Mouse (Mus musculus): ENCODE data around the gene Mroh8. TPM values are rescaled to one million over a fixed set of nuclear protein-coding genes. Genes with fewer than 3 reads are reported as not detected.
A peak's percentile ranks its signal among the peaks of the same experiment; 100 is the strongest.
"Not testable (repeated sequence)": the region's sequence is repeated elsewhere in the genome, so short reads cannot be mapped to it uniquely, and the experiment has no call there.

Gene Mroh8
- polyA plus RNA-seq, 1 experiment, result not detected

- Histone ChIP-seq H3K4me1 (ENCODE audit: control insufficient read depth, insufficient read depth, low read length) (no peaks in the 10 kb centered on the region), H3K27ac (ENCODE audit: insufficient read depth, low read depth, low read length) (no peak overlapping the region), H3K4me3 (ENCODE audit: insufficient read depth, low read length) (no peak overlapping the region)
- TF ChIP-seq CTCF (IDR thresholded peaks at IDR 0.05; ENCODE audit: low read depth, low read length) (peak; percentile 60), POLR2A (IDR thresholded peaks at IDR 0.05; ENCODE audit: borderline replicate concordance, low read depth, low read length) (no peak)
Measured at GRCm38 (mm10) chr2:157259720-157260119, 19.6 kb downstream of the Mroh8 start.

DNA sequence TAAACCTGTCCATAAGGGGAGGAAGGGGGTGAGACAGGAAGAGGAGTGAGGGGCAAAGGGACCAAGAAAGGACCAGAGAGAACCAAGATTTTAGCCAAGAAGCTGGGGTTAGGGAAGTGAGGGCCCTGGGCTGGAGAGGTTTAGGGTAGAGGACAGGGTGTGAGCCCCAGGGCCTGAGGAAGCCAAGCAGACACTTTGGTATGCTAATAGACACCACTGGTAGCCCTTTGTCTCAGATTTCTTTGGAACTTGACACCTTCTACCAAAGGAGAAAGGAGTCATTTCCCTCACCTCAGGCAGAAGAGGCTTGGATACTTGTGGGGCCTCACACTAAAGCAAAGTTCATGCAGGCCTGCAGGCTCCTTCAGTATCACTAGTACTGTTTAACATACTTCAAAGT lies 31.2 kb downstream of the Mroh8 start:
- H3K4me3 ChIP-seq (ENCODE audit: insufficient read depth, low read length), result no peak overlapping the region
- H3K4me1 ChIP-seq (ENCODE audit: control insufficient read depth, insufficient read depth, low read length), result no peaks in the 10 kb centered on the region
- no peak for TF ChIP-seq CTCF (IDR thresholded peaks at IDR 0.05; ENCODE audit: low read depth, low read length)
- TF ChIP-seq POLR2A (IDR thresholded peaks at IDR 0.05; ENCODE audit: borderline replicate concordance, low read depth, low read length), result no peak
- H3K27ac ChIP-seq (ENCODE audit: insufficient read depth, low read depth, low read length), result no peak overlapping the region

GRCm38 (mm10) chr2:157245603-157246002 lies 33.7 kb downstream of the Mroh8 start:
- no peak for TF ChIP-seq CTCF (IDR thresholded peaks at IDR 0.05; ENCODE audit: low read depth, low read length)
- TF ChIP-seq POLR2A (IDR thresholded peaks at IDR 0.05; ENCODE audit: borderline replicate concordance, low read depth, low read length), result no peak
- Histone ChIP-seq H3K27ac (ENCODE audit: insufficient read depth, low read depth, low read length) (no peak overlapping the region), H3K4me1 (ENCODE audit: control insufficient read depth, insufficient read depth, low read length) (no peaks in the 10 kb centered on the region), H3K4me3 (ENCODE audit: insufficient read depth, low read length) (no peak overlapping the region)

GRCm38 (mm10) chr2:157245001-157245400 lies 34.3 kb downstream of the Mroh8 start:
- no peaks in the 10 kb centered on the region for H3K4me1 ChIP-seq (ENCODE audit: control insufficient read depth, insufficient read depth, low read length)
- no peak overlapping the region for H3K27ac ChIP-seq (ENCODE audit: insufficient read depth, low read depth, low read length)
- TF ChIP-seq POLR2A (IDR thresholded peaks at IDR 0.05; ENCODE audit: borderline replicate concordance, low read depth, low read length) (no peak), CTCF (IDR thresholded peaks at IDR 0.05; ENCODE audit: low read depth, low read length) (no peak)
- no peak overlapping the region for H3K4me3 ChIP-seq (ENCODE audit: insufficient read depth, low read length)

GRCm38 (mm10) chr2:157235946-157236345 lies 43.4 kb downstream of the Mroh8 start:
- H3K27ac ChIP-seq (ENCODE audit: insufficient read depth, low read depth, low read length), result no peak overlapping the region
- H3K4me3 ChIP-seq (ENCODE audit: insufficient read depth, low read length), result no peak overlapping the region
- TF ChIP-seq POLR2A (IDR thresholded peaks at IDR 0.05; ENCODE audit: borderline replicate concordance, low read depth, low read length) (no peak), CTCF (IDR thresholded peaks at IDR 0.05; ENCODE audit: low read depth, low read length) (no peak)
- no peaks in the 10 kb centered on the region for H3K4me1 ChIP-seq (ENCODE audit: control insufficient read depth, insufficient read depth, low read length)

GRCm38 (mm10) chr2:157221916-157222315 lies 57.4 kb downstream of the Mroh8 start:
- not testable (repeated sequence) for H3K4me1 ChIP-seq (ENCODE audit: control insufficient read depth, insufficient read depth, low read length); H3K27ac ChIP-seq (ENCODE audit: insufficient read depth, low read depth, low read length); H3K4me3 ChIP-seq (ENCODE audit: insufficient read depth, low read length)

DNA sequence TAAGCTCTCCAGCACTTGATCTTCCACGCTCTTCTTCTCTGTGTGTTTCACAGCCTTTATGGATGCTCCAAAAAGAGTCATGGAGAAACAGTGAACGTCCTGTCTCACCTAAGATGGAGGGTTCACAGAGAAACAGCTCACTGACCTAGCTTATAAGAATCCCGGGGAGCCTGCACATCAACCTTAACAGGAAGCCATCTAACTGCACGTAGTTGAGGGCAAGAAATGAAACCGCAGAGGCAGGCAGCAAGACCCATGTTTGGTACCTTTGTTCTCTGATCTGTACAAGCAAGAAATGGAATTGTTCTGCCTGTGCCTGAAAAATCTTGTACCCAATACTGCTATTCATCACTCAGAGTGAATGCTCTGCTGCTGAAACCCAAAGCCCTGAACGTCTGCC lies 59.2 kb downstream of the Mroh8 start:
- Histone ChIP-seq H3K4me3 (ENCODE audit: insufficient read depth, low read length) (no peak overlapping the region), H3K4me1 (ENCODE audit: control insufficient read depth, insufficient read depth, low read length) (no peaks in the 10 kb centered on the region), H3K27ac (ENCODE audit: insufficient read depth, low read depth, low read length) (no peak overlapping the region)
- TF ChIP-seq POLR2A (IDR thresholded peaks at IDR 0.05; ENCODE audit: borderline replicate concordance, low read depth, low read length) (no peak), CTCF (IDR thresholded peaks at IDR 0.05; ENCODE audit: low read depth, low read length) (no peak)

DNA sequence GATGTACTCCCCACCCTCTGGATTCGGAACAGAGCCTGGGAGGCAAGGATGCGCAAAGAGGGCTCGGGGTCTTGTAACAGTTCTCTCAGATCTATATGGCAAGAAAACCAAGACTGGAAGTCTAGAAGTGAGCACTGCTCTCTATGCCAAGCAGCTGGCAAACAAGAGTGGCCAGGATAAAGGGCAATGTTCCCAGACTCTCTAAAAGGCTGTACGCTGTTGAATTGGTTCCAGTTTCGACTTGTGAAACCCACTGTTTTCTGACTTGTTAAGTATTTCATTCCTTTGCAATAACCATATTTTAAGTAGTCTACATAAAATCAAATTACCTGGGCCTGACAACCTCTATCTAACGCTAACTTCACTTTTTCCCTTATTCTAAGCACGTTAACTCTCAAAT lies 67.6 kb downstream of the Mroh8 start:
- Histone ChIP-seq H3K27ac (ENCODE audit: insufficient read depth, low read depth, low read length) (no peak overlapping the region), H3K4me3 (ENCODE audit: insufficient read depth, low read length) (no peak overlapping the region), H3K4me1 (ENCODE audit: control insufficient read depth, insufficient read depth, low read length) (peaks cover 2% of the 10 kb centered on the region; the same call in 1 of the 2 replicates)
- no peak for TF ChIP-seq CTCF (IDR thresholded peaks at IDR 0.05; ENCODE audit: low read depth, low read length)
- TF ChIP-seq POLR2A (IDR thresholded peaks at IDR 0.05; ENCODE audit: borderline replicate concordance, low read depth, low read length), result no peak

GRCm38 (mm10) chr2:157204366-157205218 lies 74.8 kb downstream of the Mroh8 start, which contains the start of gene Rbl1:
Rbl1 (minus strand) TSS chr2:157204534.
- Histone ChIP-seq H3K4me3 (ENCODE audit: insufficient read depth, low read length) (peak within 1 kb of the TSS; percentile 89), H3K27ac (ENCODE audit: insufficient read depth, low read depth, low read length) (peak within 1 kb of the TSS; percentile 75), H3K4me1 (ENCODE audit: control insufficient read depth, insufficient read depth, low read length) (peaks cover 10% of the 10 kb centered on the region)
- 0 out of 2 replicates have a peak, but pooled peaks have one; percentile 1 for TF ChIP-seq POLR2A (IDR thresholded peaks at IDR 0.05; ENCODE audit: borderline replicate concordance, low read depth, low read length)
- no peak for TF ChIP-seq CTCF (IDR thresholded peaks at IDR 0.05; ENCODE audit: low read depth, low read length)

Data from bone marrow macrophage, adult 2 months (primary cell).